Mouse (Mus musculus) limb, embryonic 14.5 days (tissue): ENCODE measurements around the gene Gm815. TPM values are rescaled to one million over a fixed set of nuclear protein-coding genes. Genes with fewer than 3 reads are reported as not detected.

Source experiments
- ATAC-seq: fragments of 200-750 bp; cut with Nextera tagmentation; 2 replicates; pipeline ENCODE4 v1.8.0; 2017; ENCODE audit warnings: low read depth, moderate number of reproducible peaks, moderate TSS enrichment; ENCODE audit not compliant: low FRiP score
- DNase-seq: peaks from one replicate; pipeline ENCODE4 v3.0.0-alpha.2; 2015; ENCODE audit warnings: low spot score
- H3K27ac ChIP-seq: fragments of 300-500 bp; sonication (generic); replicated peaks from 2 replicates; pipeline ENCODE4 v1.5.1; 2014; ENCODE audit warnings: low read depth, mild to moderate bottlenecking, low read length, moderate library complexity, mixed read lengths
- H3K27me3 ChIP-seq: fragments of 300-500 bp; sonication (generic); 2 replicates; pipeline ENCODE4 v1.6.1; 2014; ENCODE audit warnings: low read length, mixed read lengths; ENCODE audit not compliant: control insufficient read depth, insufficient read depth
- H3K36me3 ChIP-seq: fragments of 300-500 bp; sonication (generic); 2 replicates; pipeline ENCODE4 v1.6.1; 2014; ENCODE audit warnings: mild to moderate bottlenecking, low read length, moderate library complexity, mixed read lengths; ENCODE audit not compliant: control insufficient read depth, insufficient read depth
- H3K4me1 ChIP-seq: fragments of 300-500 bp; sonication (generic); 2 replicates; pipeline ENCODE4 v1.6.1; 2014; ENCODE audit warnings: antibody characterized with exemption, low read length, mixed read lengths; ENCODE audit not compliant: control insufficient read depth, insufficient read depth
- H3K4me2 ChIP-seq: fragments of 300-500 bp; sonication (generic); replicated peaks from 2 replicates; pipeline ENCODE4 v1.6.1; 2014; ENCODE audit warnings: low read depth, mild to moderate bottlenecking, low read length, moderate library complexity; ENCODE audit not compliant: severe bottlenecking
- H3K4me3 ChIP-seq: fragments of 300-500 bp; sonication (generic); replicated peaks from 2 replicates; pipeline ENCODE4 v1.5.1; 2014; ENCODE audit warnings: low read length
- H3K9ac ChIP-seq: fragments of 300-500 bp; sonication (generic); 2 replicates; pipeline ENCODE4 v1.6.1; 2014; ENCODE audit warnings: mild to moderate bottlenecking, low read depth, low read length, moderate library complexity; ENCODE audit not compliant: severe bottlenecking
- H3K9me3 ChIP-seq: fragments of 300-500 bp; sonication (generic); 2 replicates; pipeline ENCODE4 v1.6.1; 2016; ENCODE audit warnings: low read length; ENCODE audit not compliant: control insufficient read depth
- POLR2A ChIP-seq: fragments of 200-500 bp; IDR thresholded peaks from 2 replicates; pipeline ENCODE4 v1.8.0; 2012; ENCODE audit warnings: inconsistent platforms, mild to moderate bottlenecking, moderate library complexity, borderline replicate concordance; ENCODE audit not compliant: insufficient read depth, insufficient read length; ENCODE audit errors: extremely low read depth
- WGBS: fragments of 180-500 bp; shearing (Covaris S2); extraction: QIAGEN DNeasy Blood & Tissue Kit; methylation state at CpG from one replicate; pipeline ENCODE4 v1.1.7; 2014; 5-methylcytosine and 5-hydroxymethylcytosine counted together
- polyA plus RNA-seq, 2 experiments: library from polyadenylated mRNA; depleted of rRNA in 1 of 2; stranded (reverse) in 1 of 2; unstranded in 1 of 2; fragments of >200 nt; fragmentation: Nextera tagmentation in 1 of 2; extraction: Ambion mirVana in 1 of 2; gene quantifications; 2 replicates each; pipeline versions ENCODE4 v1.2.1 to v1.2.3; 2012 to 2014

Gm815 gene
- polyA plus RNA-seq, 2 experiments: not detected

DNA sequence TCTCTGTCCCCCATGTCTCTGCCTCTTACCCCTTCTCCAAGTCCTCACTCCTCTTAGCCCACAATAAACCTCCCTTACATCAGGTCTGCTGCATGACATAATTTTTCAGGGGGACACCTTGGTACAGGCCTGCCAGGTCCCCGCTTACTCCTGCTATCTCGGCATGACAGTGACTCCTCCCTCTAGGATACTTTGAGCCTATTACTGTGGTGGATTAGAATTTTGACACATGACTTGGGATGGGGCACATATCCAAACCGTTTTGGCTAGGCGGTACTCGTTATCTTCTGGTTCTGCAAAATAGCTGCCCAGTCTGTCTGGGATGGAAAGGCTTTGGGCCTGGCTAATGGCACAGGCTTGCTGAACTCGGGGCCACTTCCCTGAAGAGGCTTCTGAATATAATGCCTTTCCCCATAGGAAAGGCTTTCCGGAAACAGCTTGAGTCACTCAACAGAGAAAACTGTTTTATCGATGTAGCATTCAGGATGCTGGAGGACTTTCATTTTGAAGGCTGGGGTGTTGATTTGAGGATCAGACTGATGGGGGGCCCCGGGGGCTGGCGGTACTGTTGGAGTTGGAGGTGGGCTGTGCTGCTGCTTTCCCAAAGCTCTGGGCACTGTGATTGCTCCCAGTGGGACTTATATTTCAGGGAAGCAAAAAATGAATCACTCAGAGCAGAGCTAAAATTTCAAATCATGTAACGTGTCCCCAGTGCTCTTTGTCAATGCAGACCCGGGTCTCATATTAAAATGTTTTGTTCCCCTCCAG lies 27.1 kb upstream of the Gm815 start:
- Histone ChIP-seq H3K4me3 (no peak overlapping the region), H3K4me1 (peaks cover 2% of the 10 kb centered on the region; the same call in 1 of the 2 replicates), H3K27me3 (no peaks in the 10 kb centered on the region), H3K4me2 (no peak overlapping the region), H3K9me3 (no peaks in the 10 kb centered on the region), H3K36me3 (no peaks in the 10 kb centered on the region), H3K9ac (no peak overlapping the region), H3K27ac (no peak overlapping the region)
- 73% methylated on average over 12 of the region's 12 CpGs for WGBS
- DNase-seq (no peak), ATAC-seq (no peak)
- no peak for TF ChIP-seq POLR2A

DNA sequence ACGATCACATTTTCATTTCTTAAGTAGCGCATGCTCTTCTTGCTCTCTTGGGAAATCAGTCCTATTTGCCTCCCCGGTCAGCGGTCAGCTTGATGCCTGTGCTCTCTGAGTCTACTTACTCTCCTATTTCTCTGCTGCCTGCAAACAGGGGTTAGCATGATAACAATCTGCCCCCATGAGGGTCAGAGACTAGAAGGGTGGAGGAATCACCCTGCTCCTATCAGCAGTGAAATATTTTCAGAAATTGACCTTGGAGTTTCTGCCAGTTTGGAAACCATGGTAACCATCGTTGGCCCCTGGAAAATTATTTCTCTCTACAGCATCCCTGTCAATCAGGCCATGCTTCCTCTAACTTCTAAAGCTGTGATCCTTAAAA lies 26.5 kb upstream of the Gm815 start:
- 82% methylated on average over 5 of the region's 5 CpGs for WGBS
- no peak for DNase-seq
- ATAC-seq: no peak
- no peak overlapping the region for H3K9ac ChIP-seq
- no peaks in the 10 kb centered on the region for H3K9me3 ChIP-seq
- H3K4me2 ChIP-seq: no peak overlapping the region
- no peaks in the 10 kb centered on the region for H3K27me3 ChIP-seq
- no peak for TF ChIP-seq POLR2A
- no peaks in the 10 kb centered on the region for H3K36me3 ChIP-seq
- H3K4me3 ChIP-seq: no peak overlapping the region
- no peak overlapping the region for H3K27ac ChIP-seq
- H3K4me1 ChIP-seq: no peaks in the 10 kb centered on the region

GRCm38 (mm10) chr19:26863662-26864061 lies 22.0 kb upstream of the Gm815 start:
- Histone ChIP-seq H3K27ac (no peak overlapping the region), H3K27me3 (no peaks in the 10 kb centered on the region), H3K9me3 (no peaks in the 10 kb centered on the region), H3K4me2 (no peak overlapping the region), H3K36me3 (no peaks in the 10 kb centered on the region), H3K4me3 (no peak overlapping the region), H3K4me1 (peaks cover 3% of the 10 kb centered on the region; the same call in 1 of the 2 replicates), H3K9ac (no peak overlapping the region)
- DNase-seq (no peak), ATAC-seq (no peak)
- WGBS: 61% methylated on average over 5 of the region's 5 CpGs
- no peak for TF ChIP-seq POLR2A

- peaks cover 8% of the 10 kb centered on the region; the same call in 1 of the 2 replicates for H3K4me1 ChIP-seq
- H3K4me3 ChIP-seq: no peak overlapping the region
- no peaks in the 10 kb centered on the region for H3K36me3 ChIP-seq
- ATAC-seq: no peak
- no peak for DNase-seq
- TF ChIP-seq POLR2A: no peak
- no peak overlapping the region for H3K27ac ChIP-seq
- WGBS: 83% methylated on average over 15 of the region's 15 CpGs
- H3K4me2 ChIP-seq: no peak overlapping the region
- H3K9me3 ChIP-seq: no peaks in the 10 kb centered on the region
- H3K27me3 ChIP-seq: no peaks in the 10 kb centered on the region
- no peak overlapping the region for H3K9ac ChIP-seq
These were observed 20.5 kb upstream of the Gm815 start for GRCm38 (mm10) chr19:26864975-26865690.

DNA sequence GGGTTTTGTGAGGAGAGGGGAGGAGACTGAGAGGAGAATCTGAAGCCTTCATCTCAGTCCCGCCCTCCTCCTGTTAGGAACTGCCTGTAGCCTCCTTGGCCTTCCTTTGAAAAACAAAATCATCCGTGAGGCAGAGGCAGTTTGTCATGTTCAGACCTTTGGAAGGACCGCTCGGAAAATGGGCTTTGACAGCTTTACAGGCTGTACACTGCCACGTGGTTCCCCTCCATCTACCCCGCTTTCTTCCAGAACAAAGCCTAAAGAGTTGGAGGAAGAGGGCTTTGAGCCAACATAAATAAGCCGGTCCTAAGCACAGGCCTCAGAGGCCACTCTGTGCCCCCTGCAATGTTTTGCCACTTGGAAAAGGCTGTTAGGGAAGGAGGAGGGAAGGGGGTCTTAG lies 19.9 kb upstream of the Gm815 start:
- H3K27ac ChIP-seq: no peak overlapping the region
- peak; percentile 68; the same call in 1 of the 2 replicates for ATAC-seq
- no peaks in the 10 kb centered on the region for H3K27me3 ChIP-seq
- 0 out of 2 replicates have a peak overlapping the region, but pooled peaks have one; percentile 4 for H3K4me2 ChIP-seq
- no peak overlapping the region for H3K4me3 ChIP-seq
- peaks cover 8% of the 10 kb centered on the region; the same call in 1 of the 2 replicates for H3K4me1 ChIP-seq
- no peak overlapping the region for H3K9ac ChIP-seq
- H3K36me3 ChIP-seq: no peaks in the 10 kb centered on the region
- WGBS: 16% methylated on average over 7 of the region's 7 CpGs
- TF ChIP-seq POLR2A: no peak
- no peaks in the 10 kb centered on the region for H3K9me3 ChIP-seq
- DNase-seq: peak; percentile 71
